9 mouse cellular contexts compared by ENCODE assay signal in the genomic region with DNA sequence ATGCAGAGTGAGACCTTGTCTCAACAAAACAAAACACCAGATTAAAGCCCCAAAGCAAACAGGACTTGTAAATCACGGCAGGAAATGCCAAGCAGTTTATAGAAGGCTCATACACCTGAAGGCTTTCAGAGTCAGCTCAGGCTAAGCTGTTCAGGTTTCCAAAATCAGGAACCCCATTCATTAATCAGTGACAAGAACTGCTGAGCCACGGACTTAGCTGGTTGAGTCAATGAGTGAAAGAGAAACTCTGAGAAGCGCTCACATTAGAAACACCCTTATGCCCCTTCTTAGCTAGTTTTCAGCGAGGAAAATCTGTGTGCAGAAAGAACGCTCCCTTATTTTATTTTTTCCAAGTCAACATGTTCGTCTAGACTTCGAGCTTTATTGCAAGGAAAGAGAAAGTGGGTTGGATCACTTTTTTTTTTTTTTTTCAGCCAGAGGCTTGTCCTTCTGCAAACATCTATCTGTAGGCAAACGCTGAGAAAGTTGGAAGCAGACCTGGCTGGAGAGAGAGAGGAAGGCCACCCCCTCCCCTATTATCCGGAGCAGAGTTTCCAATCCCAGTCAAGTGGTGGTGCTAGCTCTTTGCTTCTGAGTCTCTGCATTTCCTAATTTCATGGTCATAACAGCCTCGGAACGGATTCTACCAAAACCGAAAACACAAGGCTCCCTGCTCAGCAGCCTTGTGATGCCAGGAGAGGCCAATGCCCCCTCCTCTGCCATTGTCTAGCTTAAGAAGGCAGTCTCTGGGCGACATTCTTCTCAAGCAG. TPM values are rescaled to one million over a fixed set of nuclear protein-coding genes. Genes with fewer than 3 reads are reported as not detected.
DNase-seq lines count a peak whose midpoint lies in the region; TF ChIP-seq lines count a peak whose summit lies in the region.
"Had no signal": no experiment of that assay in that cellular context is flagged by ENCODE, and none has a peak within 500 bp of the region (broad histone marks: within the 10 kb centered on the region; RNA-seq: fewer than 3 reads in every experiment).

A gene (plus strand): TSS at position 208 of the 770 bp plus-strand sequence.

- H3K27me3 ChIP-seq in limb, embryonic 10.5 days (ENCODE audit: low read depth, poor library complexity, severe bottlenecking), result no peaks in the 10 kb centered on the region
- H3K27me3 ChIP-seq: neural tube, embryonic 12.5 days had no signal

- H3K4me1 ChIP-seq in lung, adult 2 months (ENCODE audit: control insufficient read depth, insufficient read depth, low read length), result no peaks in the 10 kb centered on the region
- peaks cover 15% of the 10 kb centered on the region for H3K4me1 ChIP-seq in limb, embryonic 10.5 days
- H3K4me1 ChIP-seq: neural tube, embryonic 12.5 days had no signal

- no peak for TF ChIP-seq POLR2A in lung, adult 2 months (IDR thresholded peaks at IDR 0.05; ENCODE audit: borderline replicate concordance, extremely low read depth, low read depth, low read length)

- H3K9me3 ChIP-seq in limb, embryonic 10.5 days (replicated peaks), result no peaks in the 10 kb centered on the region
- H3K9me3 ChIP-seq: neural tube, embryonic 12.5 days had no signal

- 25% methylated on average over 13 of the region's 13 CpGs for WGBS in lung, adult 2 months
- WGBS in limb, embryonic 10.5 days, result 54% methylated on average over 13 of the region's 13 CpGs

- no peak for DNase-seq in lung, adult 2 months
- DNase-seq in lung, postnatal 4 days, result no peak
- DNase-seq in adrenal gland, postnatal 10 days, result peak; percentile 34
- DNase-seq in gonadal fat pad, adult 2 months (ENCODE audit: low read depth), result no peak
- DNase-seq in limb, embryonic 10.5 days (ENCODE audit: low spot score), result no peak
- peak; percentile 7 for DNase-seq in thymus, postnatal 4 days
- no peak for DNase-seq in spleen, postnatal 10 days (ENCODE audit: low spot score in 2 of 2)
- no peak for DNase-seq in right cerebral cortex, adult 18-20 months

- no peak for TF ChIP-seq CTCF in lung, adult 2 months (IDR thresholded peaks at IDR 0.05; ENCODE audit: insufficient read depth, low read length)

- H3K36me3 ChIP-seq in limb, embryonic 10.5 days, result no peaks in the 10 kb centered on the region
- H3K36me3 ChIP-seq: neural tube, embryonic 12.5 days had no signal

- H3K27ac ChIP-seq in limb, embryonic 10.5 days, result peak within 1 kb of the TSS; percentile 56; the same call in 1 of the 2 replicates
- H3K27ac ChIP-seq: neural tube, embryonic 12.5 days had no signal

- peak within 1 kb of the TSS; percentile 64 for H3K4me3 ChIP-seq in lung, adult 2 months (replicated peaks; ENCODE audit: extremely low read depth, low read depth, low read length)
- no peak within 1 kb of the TSS; the same call in 1 of the 2 replicates for H3K4me3 ChIP-seq in limb, embryonic 10.5 days
- H3K4me3 ChIP-seq: neural tube, embryonic 12.5 days had no signal

RNA-seq across cellular contexts. Expression of the gene that starts here (rescaled TPM):
- polyA plus RNA-seq in lung, adult 2 months (2012; rRNA removed), result 1.2 and 1.5 TPM in 2 replicates
- total RNA-seq in adrenal gland, postnatal 10 days (2021), result 10 to 100 TPM; 16.2 to 24.5 TPM
- polyA plus RNA-seq in gonadal fat pad, adult 2 months (2012; rRNA removed), result 23.3 and 33.0 TPM in 2 replicates
- polyA plus RNA-seq in limb, embryonic 10.5 days (2016; fragmentation: Nextera tagmentation; extraction: Ambion mirVana), result 0.18 and 0.24 TPM in 2 replicates

Comparison
In these comparisons a context has a peak if more than half of its experiments do, and no peak if none do; other contexts are left out.
1. DNase-seq: peak in adrenal gland, postnatal 10 days (single experiment) and thymus, postnatal 4 days (single experiment); none in lung, adult 2 months (single experiment), lung, postnatal 4 days (0 of 2), gonadal fat pad, adult 2 months (single experiment), limb, embryonic 10.5 days (single experiment), spleen, postnatal 10 days (0 of 2) and right cerebral cortex, adult 18-20 months (single experiment).